Mouse (Mus musculus) gastrocnemius, adult 2 months (tissue): ENCODE measurements around the gene Kif12. TPM values are rescaled to one million over a fixed set of nuclear protein-coding genes. Genes with fewer than 3 reads are reported as not detected.
A peak's percentile ranks its signal among the peaks of the same experiment; 100 is the strongest.

Experiments used
- DNase-seq: peaks from one replicate; pipeline ENCODE4 v3.0.0; 2022
- H3K27ac ChIP-seq: fragments of 200-600 bp; 2 replicates; pipeline ENCODE4 v1.8.1; 2022; ENCODE audit warnings: mild to moderate bottlenecking
- H3K4me3 ChIP-seq: fragments of 200-600 bp; 2 replicates; pipeline ENCODE4 v1.8.1; 2022; ENCODE audit warnings: mild to moderate bottlenecking, moderate library complexity
- CTCF ChIP-seq: fragments of 200-600 bp; IDR thresholded peaks from 2 replicates; pipeline ENCODE4 v1.8.1; 2022; ENCODE audit warnings: antibody characterized with exemption, mild to moderate bottlenecking, moderate library complexity
- intact Hi-C: fragments of 180-260 bp; cut with DNase I; formaldehyde crosslinking; loops from one replicate; pipeline ENCODE4 v1.15.1; 2025
- long read RNA-seq, 2 experiments: library from polyadenylated mRNA; stranded (forward); transcript quantifications; one replicate each; pipeline ENCODE4 v2.0.0; 2021
- total RNA-seq, 2 experiments: library from RNA; stranded (reverse); gene quantifications; 2 replicates each; pipeline ENCODE4 v1.2.3; 2021

Gene Kif12
- not detected for total RNA-seq
- long read RNA-seq, experiment 1, result 0 reads
- long read RNA-seq, experiment 2, result 0 reads

DNA sequence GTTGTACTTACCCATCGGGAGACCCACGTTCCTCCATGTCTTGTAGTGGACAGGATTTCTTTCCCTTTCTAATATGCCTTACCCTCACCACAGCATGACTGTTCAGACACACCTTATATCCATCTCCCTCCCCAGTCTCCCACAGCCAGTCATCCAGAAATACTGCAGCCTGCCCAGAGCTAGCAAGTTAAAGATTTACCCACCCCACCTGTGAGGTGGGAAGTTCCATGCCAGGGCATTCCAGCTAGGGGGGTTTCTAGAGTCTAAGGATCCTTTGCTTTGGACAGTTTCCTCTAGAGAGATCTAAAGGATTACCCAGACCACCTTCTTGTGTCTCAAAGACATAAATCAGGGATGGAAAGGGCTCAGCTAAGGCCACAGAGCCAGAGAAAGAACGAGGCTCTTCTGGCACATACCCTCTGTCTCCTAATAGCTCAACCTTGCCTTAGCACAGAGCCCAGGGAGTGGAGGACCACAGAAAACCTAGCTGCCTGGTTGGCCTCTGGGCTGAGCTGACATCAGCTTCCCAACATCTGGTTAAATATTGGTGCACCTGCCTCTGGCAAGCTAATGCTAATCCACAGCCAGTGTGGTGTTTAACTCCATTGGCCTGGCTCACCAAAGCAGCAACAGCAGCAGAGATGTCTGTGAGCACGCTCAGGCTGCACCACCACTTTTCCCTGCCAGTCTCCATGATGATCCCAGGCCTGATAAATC is at the start of gene Kif12:
Kif12 (minus strand) TSS at position 163 of the 717 bp plus-strand sequence.
- intact Hi-C loops, result no loop called here
- H3K4me3 ChIP-seq, result no peak within 1 kb of the TSS
- no peak for TF ChIP-seq CTCF
- no peak for DNase-seq
- H3K27ac ChIP-seq, result no peak within 1 kb of the TSS

DNA sequence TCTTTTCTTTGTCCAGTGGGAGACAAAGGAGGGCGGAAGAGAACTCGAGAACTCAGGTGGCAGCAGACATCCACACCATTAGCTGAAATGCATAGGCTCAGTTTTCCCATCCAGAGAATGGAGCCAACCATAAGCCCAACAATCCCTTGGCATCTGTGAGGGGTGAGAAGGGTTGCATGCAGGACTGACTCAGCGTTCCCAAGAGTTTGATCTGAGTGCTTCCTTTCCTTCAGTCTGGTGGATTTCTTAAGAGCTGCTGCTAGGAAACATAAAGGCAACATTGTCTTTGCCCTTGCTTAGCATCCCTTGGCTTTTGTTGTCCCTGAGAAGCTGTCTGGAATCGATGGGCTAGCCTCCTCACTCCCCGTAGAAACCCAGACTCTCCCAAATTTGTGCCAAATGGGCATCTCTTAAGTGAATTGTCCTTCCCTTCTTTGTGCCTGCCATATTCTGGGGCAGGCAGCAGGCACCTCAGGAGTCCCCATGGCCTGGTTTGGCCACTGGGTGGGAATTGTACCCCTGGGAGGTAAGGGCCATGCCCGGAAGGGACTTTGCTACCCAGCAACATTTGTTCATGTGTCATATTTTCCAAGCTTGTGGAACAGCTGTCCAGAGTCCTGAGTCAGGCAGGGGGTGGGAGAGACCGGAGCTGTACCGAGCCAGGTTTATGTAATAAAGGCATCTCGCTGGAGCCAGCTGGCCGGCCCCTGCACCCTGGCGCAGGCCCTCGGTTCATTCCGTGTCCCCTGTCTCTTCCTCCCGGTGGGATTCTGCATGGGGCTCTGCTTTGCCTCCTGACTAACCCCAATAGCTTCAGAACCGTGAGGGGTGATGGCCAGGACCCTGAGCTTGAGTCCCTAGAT is 49.4 kb upstream of the Kif12 start:
- no peak for TF ChIP-seq CTCF
- H3K4me3 ChIP-seq, result peak overlapping the region; percentile 32; the same call in 1 of the 2 replicates
- H3K27ac ChIP-seq, result peak overlapping the region; percentile 39
- intact Hi-C loops, result no loop called here
- peak; percentile 84 for DNase-seq

DNA sequence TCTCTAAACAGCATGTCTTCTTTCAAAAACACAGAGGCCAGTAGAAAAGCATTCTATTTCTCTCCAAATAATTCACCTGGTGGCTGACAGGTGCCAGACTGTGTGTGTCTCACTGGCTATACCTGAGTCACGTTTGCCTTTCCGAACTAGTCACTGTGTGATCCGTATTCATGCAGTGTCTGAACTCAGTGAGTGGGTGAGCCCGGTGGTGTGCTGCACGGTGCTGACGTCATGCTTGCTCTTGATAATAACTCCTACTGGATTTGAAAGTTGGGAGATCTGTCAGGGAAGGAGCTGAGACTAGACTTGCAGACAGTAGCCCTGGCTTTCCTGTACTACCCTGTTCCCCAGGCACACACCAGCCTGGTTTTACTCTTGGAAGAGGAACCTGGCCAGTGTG is 47.7 kb upstream of the Kif12 start:
- Histone ChIP-seq H3K4me3 (no peak overlapping the region), H3K27ac (no peak overlapping the region)
- DNase-seq, result no peak
- intact Hi-C loops, result no loop called here
- no peak for TF ChIP-seq CTCF

DNA sequence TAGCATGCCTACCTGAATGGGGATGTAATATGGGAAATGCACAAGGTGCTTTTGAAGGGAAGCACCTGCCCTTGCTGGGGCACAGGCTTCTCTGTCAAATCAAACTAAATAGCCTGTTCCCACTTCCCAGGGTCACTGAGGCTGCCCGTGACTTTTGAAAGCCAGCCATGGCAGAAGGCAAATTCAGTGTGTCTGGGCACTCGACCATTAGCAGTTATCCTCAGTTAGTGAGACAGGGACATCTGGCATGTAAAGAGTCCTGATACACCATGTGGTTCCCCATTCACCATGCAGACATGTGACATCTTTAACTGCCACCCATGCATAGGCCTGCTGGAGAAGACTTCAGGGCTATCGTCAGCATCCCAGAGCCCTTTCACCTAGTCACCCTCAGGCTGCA is 47.1 kb upstream of the Kif12 start:
- DNase-seq, result no peak
- Histone ChIP-seq H3K27ac (no peak overlapping the region), H3K4me3 (no peak overlapping the region)
- intact Hi-C loops, result no loop called here
- no peak for TF ChIP-seq CTCF

DNA sequence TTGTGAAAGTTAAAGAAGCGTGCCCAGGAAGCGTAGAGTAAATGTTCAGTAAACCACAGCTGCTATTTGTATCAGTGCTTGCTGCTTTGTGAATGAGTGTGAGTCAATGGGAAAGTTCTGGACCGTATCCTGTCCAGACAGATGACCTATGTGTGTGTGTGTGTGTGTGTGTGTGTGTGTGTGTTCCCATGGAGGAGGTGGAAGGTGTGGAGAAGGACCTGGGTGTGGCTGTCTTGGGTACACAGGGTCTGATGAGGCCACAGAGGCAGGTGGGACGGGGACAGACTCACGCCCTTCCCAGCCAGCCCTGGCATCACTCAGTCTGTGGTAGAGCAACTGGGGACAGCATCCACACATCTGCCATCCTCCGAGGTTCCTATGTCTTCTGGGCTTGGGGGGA is 45.6 kb upstream of the Kif12 start:
- DNase-seq, result no peak
- no peak overlapping the region for H3K4me3 ChIP-seq
- intact Hi-C loops, result no loop called here
- peak overlapping the region; percentile 24; the same call in 1 of the 2 replicates for H3K27ac ChIP-seq
- TF ChIP-seq CTCF, result no peak

DNA sequence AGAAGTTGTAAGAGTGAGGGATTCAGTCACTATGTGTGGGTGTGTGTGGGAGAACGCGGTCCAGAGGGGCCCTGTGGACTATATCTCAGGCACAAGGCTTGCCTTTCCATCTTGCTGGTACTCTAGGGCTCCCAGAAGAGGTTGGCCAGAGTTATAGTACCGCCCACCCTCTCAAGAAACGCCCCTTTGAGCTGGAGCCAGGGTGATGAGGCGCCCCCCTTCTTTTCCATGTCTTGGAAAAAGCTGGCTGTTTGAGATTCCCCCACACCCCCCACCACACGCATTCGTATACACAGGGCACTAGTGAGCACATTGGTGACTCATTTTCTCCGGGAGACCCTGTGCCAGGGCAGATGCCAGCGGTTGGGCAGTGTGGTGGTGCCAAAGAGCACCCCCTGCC is 44.6 kb upstream of the Kif12 start:
- peak overlapping the region; percentile 84 for H3K4me3 ChIP-seq
- TF ChIP-seq CTCF, result no peak
- no peak for DNase-seq
- intact Hi-C loops, result no loop called here
- peak overlapping the region; percentile 64; the same call in 1 of the 2 replicates for H3K27ac ChIP-seq

DNA sequence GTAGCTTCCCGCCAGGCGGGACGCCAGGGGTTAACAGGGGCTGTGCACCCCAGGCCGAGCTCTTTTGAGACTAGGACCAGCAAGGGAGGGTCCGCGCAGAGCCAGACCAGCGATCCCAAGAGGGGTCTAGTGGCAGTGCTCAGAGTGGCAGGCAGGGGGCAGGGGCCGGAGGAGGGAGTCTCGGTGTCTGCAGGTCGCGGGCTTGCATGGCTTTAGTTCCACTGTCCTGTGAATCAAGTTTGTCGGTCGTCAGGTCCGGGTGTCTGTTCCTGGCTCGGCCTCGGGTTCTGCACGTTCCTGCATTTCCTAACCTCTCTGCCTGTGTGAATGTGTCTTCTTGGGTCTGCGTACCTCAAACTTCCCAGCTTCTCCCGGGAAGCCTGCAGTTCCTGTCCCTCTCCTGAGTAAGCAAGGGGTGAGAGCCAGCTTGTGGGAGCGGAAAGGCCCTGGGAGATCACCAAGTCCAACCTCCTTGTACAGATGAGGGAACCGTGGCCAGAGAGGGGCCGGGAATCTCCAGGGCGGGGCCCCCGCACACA is 44.1 kb upstream of the Kif12 start:
- peak; percentile 53 for DNase-seq
- intact Hi-C loops, result loop anchor here (1.0 to 2.0 kb wide), 2 partner anchors 57 to 91 kb away; no protein-coding TSS in a partner anchor
- H3K4me3 ChIP-seq, result peak overlapping the region; percentile 84
- TF ChIP-seq CTCF, result peak; percentile 53
- peak overlapping the region; percentile 64 for H3K27ac ChIP-seq

DNA sequence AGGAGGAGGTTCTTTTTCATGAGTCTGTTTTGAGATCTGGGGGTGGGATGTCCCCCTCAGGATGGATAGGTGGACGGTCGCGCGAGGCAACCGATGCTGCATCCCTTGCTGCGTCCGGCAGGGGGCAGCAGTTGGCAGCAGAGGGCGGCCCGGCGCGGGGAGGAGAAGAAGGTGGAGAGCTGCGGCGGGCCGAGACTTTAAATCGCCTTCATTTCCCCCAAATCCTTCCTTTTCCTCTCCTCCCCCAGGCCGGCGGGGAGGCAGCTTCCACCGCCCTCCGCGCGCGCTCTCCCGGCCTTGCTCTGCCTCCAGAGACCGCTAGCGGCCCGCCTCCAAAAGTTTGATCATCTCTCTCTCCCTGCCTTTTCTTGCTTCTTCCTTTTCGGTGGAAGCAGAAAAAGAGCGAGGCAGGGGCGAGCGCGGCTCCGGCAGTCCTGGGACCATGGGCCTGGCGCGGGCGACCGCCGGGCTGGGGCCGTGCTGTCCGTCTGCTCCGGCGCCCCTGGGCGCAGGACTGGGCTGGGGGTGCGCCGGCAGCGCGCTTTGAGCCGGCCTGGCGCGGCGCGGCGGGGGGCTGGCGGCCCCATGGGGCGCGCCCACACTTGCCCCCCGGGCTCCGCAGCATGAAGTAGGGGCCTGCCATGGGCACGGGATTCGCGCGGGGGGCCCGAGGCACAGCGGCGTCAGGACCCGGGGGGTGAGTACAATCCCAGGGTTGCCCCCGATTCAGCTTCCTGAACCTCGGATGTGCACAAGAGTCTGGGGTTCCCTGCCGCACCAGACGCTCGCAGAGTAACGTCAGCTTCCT is 43.5 kb upstream of the Kif12 start:
- intact Hi-C loops, result loop anchor here (1.0 to 2.0 kb wide), 2 partner anchors 57 to 92 kb away; no protein-coding TSS in a partner anchor
- DNase-seq, result peak; percentile 84
- Histone ChIP-seq H3K4me3 (peak overlapping the region; percentile 84), H3K27ac (peak overlapping the region; percentile 64)
- TF ChIP-seq CTCF, result peak; percentile 97

DNA sequence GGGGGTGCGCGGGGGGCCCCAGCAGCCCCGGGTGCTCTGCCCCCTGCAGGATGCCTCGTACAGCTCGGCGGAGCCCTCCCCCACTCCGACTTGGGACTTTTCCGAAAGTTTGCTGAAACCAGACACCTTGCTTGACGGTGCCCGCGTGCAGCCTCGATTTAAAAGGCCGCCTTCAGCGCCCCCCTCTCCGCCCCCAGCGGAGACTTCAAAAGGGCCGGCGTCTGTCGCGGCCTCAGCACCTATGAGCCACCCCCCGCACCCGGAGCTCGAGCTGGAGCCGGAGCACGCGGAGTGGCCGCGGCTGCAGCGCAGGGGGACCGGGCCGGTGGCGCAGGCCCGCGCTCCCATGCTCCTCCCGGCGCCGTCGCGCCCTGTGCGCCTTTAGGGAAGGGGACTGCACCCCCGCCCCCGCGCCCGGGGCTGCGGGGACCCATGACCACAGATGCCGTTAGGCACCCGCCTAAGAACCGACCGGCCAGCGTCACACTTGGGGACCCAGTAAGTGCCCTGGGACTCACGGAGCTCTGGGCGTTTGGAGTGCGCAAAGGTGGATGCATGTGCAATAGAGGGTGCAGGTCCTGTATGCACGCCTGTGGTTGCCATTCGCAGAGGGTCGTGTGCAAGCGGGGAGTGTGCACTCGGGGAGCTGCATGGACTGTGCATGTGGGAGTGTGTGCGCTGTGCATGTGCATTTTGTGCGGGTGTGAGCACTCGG is 42.1 kb upstream of the Kif12 start, which contains the start of gene Col27a1:
Col27a1 (plus strand) TSS at position 98 of the 715 bp plus-strand sequence.
- peak; percentile 26; the same call in 1 of the 2 replicates for TF ChIP-seq CTCF
- peak within 1 kb of the TSS; percentile 84 for H3K4me3 ChIP-seq
- intact Hi-C loops, result loop anchor here (1.0 to 2.0 kb wide), 2 partner anchors 55 to 105 kb away; no protein-coding TSS in a partner anchor
- no peak within 1 kb of the TSS for H3K27ac ChIP-seq
- no peak for DNase-seq

DNA sequence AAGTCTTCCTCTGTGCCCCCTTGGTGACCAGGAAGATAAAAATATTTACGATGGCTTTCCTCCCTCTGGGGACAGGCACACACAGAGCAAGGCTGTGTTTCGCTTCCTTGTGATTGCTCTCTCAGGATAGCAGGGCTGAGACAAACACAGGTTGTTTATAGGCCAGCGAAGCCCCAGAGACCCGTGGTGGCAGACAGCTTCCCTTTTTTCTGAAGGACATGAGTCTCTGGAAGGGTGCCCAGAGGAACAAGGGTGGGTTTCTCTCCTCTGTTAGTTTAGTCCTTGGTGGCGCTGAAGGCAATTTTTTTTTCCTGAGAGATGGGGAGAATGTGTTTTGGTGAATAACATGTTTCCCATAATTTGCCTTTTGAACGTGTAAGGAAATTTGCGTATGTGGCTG is 33.7 kb upstream of the Kif12 start:
- TF ChIP-seq CTCF, result no peak
- no peak for DNase-seq

DNA sequence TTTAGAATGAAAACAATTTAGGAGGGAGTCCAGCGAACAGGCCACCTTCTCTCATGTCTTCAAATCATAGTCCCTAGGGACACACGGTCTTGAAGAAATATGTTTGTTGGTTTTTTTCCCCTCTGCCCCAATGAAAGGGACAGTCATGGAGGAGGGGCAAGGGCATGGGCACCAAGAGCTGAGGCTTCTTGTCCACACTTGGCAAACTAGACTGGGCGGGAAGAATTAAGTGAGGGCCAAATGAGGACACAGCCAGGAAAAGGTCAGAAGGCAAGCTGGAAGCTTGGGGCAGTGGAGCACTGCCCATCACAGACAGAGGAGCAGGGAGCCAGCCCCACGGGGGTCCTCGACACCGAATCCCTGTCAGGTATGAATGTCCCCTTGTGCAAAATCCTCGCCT is 31.9 kb upstream of the Kif12 start:
- Histone ChIP-seq H3K27ac (no peak overlapping the region), H3K4me3 (no peak overlapping the region)
- intact Hi-C loops, result no loop called here
- TF ChIP-seq CTCF, result no peak
- DNase-seq, result no peak

More for the DNA sequence above, 33.7 kb upstream of the Kif12 start:
- Histone ChIP-seq H3K4me3 (no peak overlapping the region), H3K27ac (no peak overlapping the region)
- intact Hi-C loops, result no loop called here
